28 mouse cellular contexts compared by ENCODE assay signal in the genomic region with DNA sequence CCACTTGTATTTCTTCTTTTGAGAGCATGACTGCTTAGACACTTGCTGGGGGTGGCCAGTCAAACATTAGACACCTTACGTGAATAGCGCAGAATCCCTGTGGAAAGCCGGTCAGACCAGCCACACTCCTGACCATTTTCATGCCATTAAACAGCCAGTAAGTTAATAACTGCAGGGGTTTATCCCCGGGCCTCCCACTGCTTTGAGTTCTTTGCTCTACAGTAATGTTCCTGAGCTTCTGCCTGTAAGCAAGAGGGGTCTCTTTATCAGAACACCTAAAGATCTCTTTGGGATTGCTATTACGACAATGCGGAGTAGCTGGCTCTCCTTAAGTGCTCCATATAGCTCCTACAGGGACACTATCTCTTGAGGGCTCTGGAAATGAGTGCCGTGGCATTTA.
"Had no signal": no experiment of that assay in that cellular context is flagged by ENCODE, and none has a peak within 500 bp of the region (broad histone marks: within the 10 kb centered on the region; RNA-seq: fewer than 3 reads in every experiment).

No protein-coding gene starts in this region.

- H3K9ac ChIP-seq: embryonic facial prominence, embryonic 12.5 days; embryonic facial prominence, embryonic 13.5 days; embryonic facial prominence, embryonic 15.5 days; forebrain, embryonic 12.5 days; forebrain, embryonic 13.5 days; forebrain, embryonic 15.5 days; forebrain, postnatal 0 days had no signal

- H3K4me3 ChIP-seq: embryonic facial prominence, embryonic 10.5 days; embryonic facial prominence, embryonic 12.5 days; embryonic facial prominence, embryonic 13.5 days; embryonic facial prominence, embryonic 15.5 days; erythroblast, embryonic 14.5 days; forebrain, embryonic 10.5 days; forebrain, embryonic 12.5 days; forebrain, embryonic 13.5 days; forebrain, embryonic 15.5 days; gastrocnemius, adult 2 months; heart, adult 2 months had no signal

- H3K9me3 ChIP-seq: embryonic facial prominence, embryonic 10.5 days; embryonic facial prominence, embryonic 12.5 days; embryonic facial prominence, embryonic 13.5 days; embryonic facial prominence, embryonic 15.5 days; forebrain, embryonic 10.5 days; forebrain, embryonic 12.5 days; forebrain, embryonic 13.5 days; forebrain, embryonic 15.5 days had no signal

- H3K27me3 ChIP-seq: embryonic facial prominence, embryonic 12.5 days; embryonic facial prominence, embryonic 13.5 days; embryonic facial prominence, embryonic 15.5 days; forebrain, embryonic 12.5 days; forebrain, embryonic 13.5 days; forebrain, embryonic 15.5 days had no signal

- H3K4me2 ChIP-seq: embryonic facial prominence, embryonic 12.5 days; embryonic facial prominence, embryonic 13.5 days; embryonic facial prominence, embryonic 15.5 days; forebrain, embryonic 12.5 days; forebrain, embryonic 13.5 days; forebrain, embryonic 15.5 days had no signal

- ATAC-seq: forebrain, embryonic 13.5 days; forebrain, embryonic 14.5 days; forebrain, embryonic 15.5 days; forebrain, embryonic 16.5 days; forebrain, postnatal 0 days had no signal

- H3K27ac ChIP-seq: embryonic facial prominence, embryonic 10.5 days; embryonic facial prominence, embryonic 12.5 days; embryonic facial prominence, embryonic 13.5 days; embryonic facial prominence, embryonic 15.5 days; forebrain, embryonic 10.5 days; forebrain, embryonic 12.5 days; forebrain, embryonic 13.5 days; forebrain, embryonic 15.5 days; gastrocnemius, adult 2 months had no signal

- H3K36me3 ChIP-seq: embryonic facial prominence, embryonic 10.5 days; embryonic facial prominence, embryonic 12.5 days; embryonic facial prominence, embryonic 13.5 days; embryonic facial prominence, embryonic 15.5 days; forebrain, embryonic 10.5 days; forebrain, embryonic 12.5 days; forebrain, embryonic 15.5 days had no signal

- DNase-seq: cerebellum, adult 2 months; cerebellum, adult 8-10 months; cerebellum, adult 9-10 months; cerebellum, adult 9-11 months; cerebellum, postnatal 10 days; cerebellum, postnatal 14 days; cerebellum, postnatal 25 days; cerebellum, postnatal 36 days; embryo, embryonic 11 days; forebrain, postnatal 0 days; gastrocnemius, adult 2 months; gastrocnemius, postnatal 10 days; gastrocnemius, postnatal 14 days; gastrocnemius, postnatal 25 days; gastrocnemius, postnatal 36 days; heart, adult 18-20 months; heart, adult 2 months had no signal

- H3K4me1 ChIP-seq: embryonic facial prominence, embryonic 12.5 days; embryonic facial prominence, embryonic 13.5 days; embryonic facial prominence, embryonic 15.5 days; forebrain, embryonic 12.5 days; forebrain, embryonic 13.5 days; forebrain, embryonic 15.5 days had no signal
